Mouse (Mus musculus): Measurements from ENCODE around the gene Ezh2.
"Not testable (repeated sequence)": the region's sequence is repeated elsewhere in the genome, so short reads cannot be mapped to it uniquely, and the experiment has no call there.

Ezh2 gene
- long read RNA-seq, experiment 1, partial matches to known transcripts: 2 of 2 reads
- long read RNA-seq, experiment 1, other reads (novel, unspliced or antisense): 0 of 2 reads
- long read RNA-seq, experiment 2, partial matches to known transcripts: 5 of 7 reads
- long read RNA-seq, experiment 2, other reads (novel, unspliced or antisense): 2 of 7 reads

GRCm38 (mm10) chr6:47594926-47595623 lies at the start of gene Ezh2:
Gene Ezh2 (minus strand): TSS chr6:47595341.
- intact Hi-C loops (cut with DNase I): no loop called here

GRCm38 (mm10) chr6:47636527-47637076 lies 41.5 kb upstream of the Ezh2 start:
- intact Hi-C loops (cut with DNase I): loop anchor here (10.0 kb wide), 3 partner anchors 72 to 322 kb away; no protein-coding TSS in a partner anchor

- intact Hi-C loops (cut with DNase I): loop anchor here (10.0 kb wide), 3 partner anchors 71 to 321 kb away; no protein-coding TSS in a partner anchor
Measured at GRCm38 (mm10) chr6:47635995-47636526, 40.9 kb upstream of the Ezh2 start.

GRCm38 (mm10) chr6:47635207-47635994 lies 40.3 kb upstream of the Ezh2 start:
- intact Hi-C loops (cut with DNase I): loop anchor here (10.0 kb wide), 3 partner anchors 71 to 321 kb away; no protein-coding TSS in a partner anchor

GRCm38 (mm10) chr6:47633467-47633866 lies 38.3 kb upstream of the Ezh2 start:
- intact Hi-C loops (cut with DNase I): loop anchor here (10.0 kb wide), 3 partner anchors 69 to 319 kb away; no protein-coding TSS in a partner anchor

GRCm38 (mm10) chr6:47630061-47630460 lies 34.9 kb upstream of the Ezh2 start:
- intact Hi-C loops (cut with DNase I): loop anchor here (10.0 kb wide), 3 partner anchors 65 to 315 kb away; no protein-coding TSS in a partner anchor

- intact Hi-C loops (cut with DNase I): no loop called here
Measured at GRCm38 (mm10) chr6:47627978-47628377, 32.8 kb upstream of the Ezh2 start.

- intact Hi-C loops (cut with DNase I): not testable (repeated sequence)
Measured at GRCm38 (mm10) chr6:47626976-47627375, 31.8 kb upstream of the Ezh2 start.

GRCm38 (mm10) chr6:47621039-47621438 lies 25.9 kb upstream of the Ezh2 start:
- intact Hi-C loops (cut with DNase I): no loop called here

GRCm38 (mm10) chr6:47608306-47608705 lies 13.2 kb upstream of the Ezh2 start:
- intact Hi-C loops (cut with DNase I): not testable (repeated sequence)

- intact Hi-C loops (cut with DNase I): no loop called here
Measured at GRCm38 (mm10) chr6:47601931-47602330, 6.8 kb upstream of the Ezh2 start.

- intact Hi-C loops (cut with DNase I): no loop called here
Measured at GRCm38 (mm10) chr6:47595696-47596095, 555 bp upstream of the Ezh2 start.

GRCm38 (mm10) chr6:47594141-47594835 lies 853 bp downstream of the Ezh2 start:
- intact Hi-C loops (cut with DNase I): no loop called here

- intact Hi-C loops (cut with DNase I): no loop called here
Measured at GRCm38 (mm10) chr6:47593590-47593989, 1.6 kb downstream of the Ezh2 start.

- intact Hi-C loops (cut with DNase I): not testable (repeated sequence)
Measured at GRCm38 (mm10) chr6:47587332-47587731, 7.8 kb downstream of the Ezh2 start.

GRCm38 (mm10) chr6:47572887-47573286 lies 22.3 kb downstream of the Ezh2 start:
- intact Hi-C loops (cut with DNase I): no loop called here

- intact Hi-C loops (cut with DNase I): loop anchor here (10.0 kb wide), 1 partner anchor 69 kb away; no protein-coding TSS in a partner anchor
Measured at GRCm38 (mm10) chr6:47565326-47566035, 29.7 kb downstream of the Ezh2 start.

GRCm38 (mm10) chr6:47561426-47561825 lies 33.7 kb downstream of the Ezh2 start:
- intact Hi-C loops (cut with DNase I): loop anchor here (10.0 kb wide), 1 partner anchor 73 kb away; no protein-coding TSS in a partner anchor

GRCm38 (mm10) chr6:47560846-47561245 lies 34.3 kb downstream of the Ezh2 start:
- intact Hi-C loops (cut with DNase I): loop anchor here (10.0 kb wide), 1 partner anchor 74 kb away; no protein-coding TSS in a partner anchor

GRCm38 (mm10) chr6:47560407-47560806 lies 34.7 kb downstream of the Ezh2 start:
- intact Hi-C loops (cut with DNase I): loop anchor here (10.0 kb wide), 1 partner anchor 74 kb away; no protein-coding TSS in a partner anchor

All from adrenal gland (tissue).